Mouse (Mus musculus) embryonic fibroblast, embryonic 13.5 days (primary cell): Measurements from ENCODE around the gene Pacrg.

Experiments used
- CTCF ChIP-seq: IDR thresholded peaks from 2 replicates; pipeline ENCODE4 v1.5.1; 2011; ENCODE audit warnings: mild to moderate bottlenecking, control low read depth, low read length, moderate library complexity, borderline replicate concordance; ENCODE audit not compliant: insufficient read depth
- POLR2A ChIP-seq: IDR thresholded peaks from 2 replicates; pipeline ENCODE4 v1.6.1; 2011; ENCODE audit warnings: low read depth, mild to moderate bottlenecking, control low read depth, low read length, moderate library complexity

DNA sequence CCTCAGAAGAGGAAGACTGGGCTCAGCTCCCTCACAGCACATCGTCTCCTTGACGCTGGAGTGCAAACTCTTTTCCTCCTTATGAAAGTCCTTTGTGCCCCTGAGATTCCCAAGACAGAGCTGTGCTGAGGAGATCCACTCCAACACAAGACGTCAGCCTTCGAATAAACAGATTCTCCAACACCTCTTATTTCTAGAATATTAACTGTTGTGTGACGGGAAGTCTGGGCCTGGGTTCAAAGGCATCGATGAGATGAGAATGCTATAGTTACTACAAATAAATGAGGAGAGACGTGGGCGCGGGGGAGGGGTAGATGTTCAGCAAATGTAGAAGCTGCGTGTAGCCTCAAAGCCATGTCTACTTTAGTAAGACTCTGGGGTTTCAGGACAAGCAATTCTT, 270.8 kb downstream of the Pacrg start:
- TF ChIP-seq CTCF = no peak
- TF ChIP-seq POLR2A = no peak
